Mouse (Mus musculus) neural tube, embryonic 15.5 days (tissue): ENCODE results near the gene Ywhag. TPM values are rescaled to one million over a fixed set of nuclear protein-coding genes. Genes with fewer than 3 reads are reported as not detected.

Experiments used
- ATAC-seq: fragments of 200-750 bp; cut with Nextera tagmentation; 2 replicates; pipeline ENCODE4 v1.8.0; 2017; ENCODE audit warnings: mild to moderate bottlenecking, moderate TSS enrichment, moderate library complexity; ENCODE audit not compliant: low FRiP score
- H3K27ac ChIP-seq: fragments of 300-500 bp; sonication (generic); replicated peaks from 2 replicates; pipeline ENCODE4 v1.5.1; 2015; ENCODE audit warnings: mild to moderate bottlenecking, inconsistent platforms
- H3K27me3 ChIP-seq: fragments of 300-500 bp; sonication (generic); replicated peaks from 2 replicates; pipeline ENCODE4 v1.6.1; 2015; ENCODE audit warnings: inconsistent platforms
- H3K36me3 ChIP-seq: fragments of 300-500 bp; sonication (generic); 2 replicates; pipeline ENCODE4 v1.6.1; 2015; ENCODE audit warnings: inconsistent platforms
- H3K4me1 ChIP-seq: fragments of 300-500 bp; sonication (generic); 2 replicates; pipeline ENCODE4 v1.6.1; 2015; ENCODE audit warnings: inconsistent platforms
- H3K4me2 ChIP-seq: fragments of 300-500 bp; sonication (generic); 2 replicates; pipeline ENCODE4 v1.6.1; 2015; ENCODE audit warnings: inconsistent platforms, mild to moderate bottlenecking, moderate library complexity
- H3K4me3 ChIP-seq: fragments of 300-500 bp; sonication (generic); replicated peaks from 2 replicates; pipeline ENCODE4 v1.5.1; 2015; ENCODE audit warnings: mild to moderate bottlenecking, inconsistent platforms
- H3K9ac ChIP-seq: fragments of 300-500 bp; sonication (generic); replicated peaks from 2 replicates; pipeline ENCODE4 v1.6.1; 2015; ENCODE audit warnings: mild to moderate bottlenecking, inconsistent platforms
- H3K9me3 ChIP-seq: fragments of 300-500 bp; sonication (generic); replicated peaks from 2 replicates; pipeline ENCODE4 v1.6.1; 2016; ENCODE audit warnings: inconsistent platforms
- WGBS: fragments of 180-500 bp; shearing (Covaris S2); methylation state at CpG from one replicate; pipeline ENCODE4 v1.1.7; 2015; ENCODE audit warnings: mixed read lengths; 5-methylcytosine and 5-hydroxymethylcytosine counted together
- polyA plus RNA-seq: library from polyadenylated mRNA; unstranded; fragments of >200 nt; fragmentation: Nextera tagmentation; extraction: Ambion mirVana; gene quantifications from 2 replicates; pipeline ENCODE4 v1.2.1, GENCODE M21; 2015

Ywhag gene
- 776 and 868 TPM in 2 replicates for polyA plus RNA-seq

DNA sequence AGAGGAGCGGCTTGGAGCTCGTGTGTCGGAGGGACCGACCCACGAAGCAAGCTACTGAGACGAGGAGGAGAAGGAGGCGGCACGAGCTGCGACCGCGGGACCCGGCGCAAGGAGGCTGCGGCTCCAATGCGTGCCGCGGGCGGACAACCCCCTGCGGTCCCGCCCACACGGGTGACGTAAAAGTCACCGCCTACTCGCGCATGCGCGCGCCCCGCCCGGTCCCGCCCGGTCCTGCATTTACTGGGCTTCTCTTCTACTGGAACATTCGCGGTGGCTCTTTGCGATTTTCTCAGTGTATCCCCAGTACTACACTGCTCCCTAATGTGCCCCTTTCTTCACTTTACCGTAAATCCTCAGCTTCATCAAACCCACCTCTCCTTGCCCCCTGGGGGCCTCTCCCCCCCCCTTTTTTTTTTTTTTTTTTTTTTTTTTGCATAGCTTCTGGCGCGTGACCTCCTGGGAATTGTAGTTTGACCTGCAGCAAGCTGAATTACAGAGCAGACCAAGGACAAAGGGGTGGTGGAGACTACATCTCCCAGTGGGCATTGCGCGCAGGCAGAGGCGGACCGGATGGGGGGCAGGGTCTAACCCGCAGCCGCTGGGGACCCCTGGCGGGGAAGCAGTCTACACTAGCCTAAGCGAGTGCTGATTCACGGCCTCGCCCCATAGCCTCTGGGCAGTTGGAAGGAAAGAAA is at the start of gene Ywhag:
Gene Ywhag (minus strand): TSS at position 136 of the 695 bp plus-strand sequence.
- H3K27me3 ChIP-seq, result no peaks in the 10 kb centered on the region
- peak within 1 kb of the TSS; percentile 92 for H3K4me3 ChIP-seq
- ATAC-seq, result peak; percentile 93
- peak within 1 kb of the TSS; percentile 56 for H3K4me2 ChIP-seq
- 0% methylated on average over 46 of the region's 48 CpGs for WGBS
- peaks cover 21% of the 10 kb centered on the region for H3K36me3 ChIP-seq
- H3K9me3 ChIP-seq, result no peaks in the 10 kb centered on the region
- peak within 1 kb of the TSS; percentile 99 for H3K27ac ChIP-seq
- peaks cover 34% of the 10 kb centered on the region for H3K4me1 ChIP-seq
- peak within 1 kb of the TSS; percentile 91 for H3K9ac ChIP-seq

DNA sequence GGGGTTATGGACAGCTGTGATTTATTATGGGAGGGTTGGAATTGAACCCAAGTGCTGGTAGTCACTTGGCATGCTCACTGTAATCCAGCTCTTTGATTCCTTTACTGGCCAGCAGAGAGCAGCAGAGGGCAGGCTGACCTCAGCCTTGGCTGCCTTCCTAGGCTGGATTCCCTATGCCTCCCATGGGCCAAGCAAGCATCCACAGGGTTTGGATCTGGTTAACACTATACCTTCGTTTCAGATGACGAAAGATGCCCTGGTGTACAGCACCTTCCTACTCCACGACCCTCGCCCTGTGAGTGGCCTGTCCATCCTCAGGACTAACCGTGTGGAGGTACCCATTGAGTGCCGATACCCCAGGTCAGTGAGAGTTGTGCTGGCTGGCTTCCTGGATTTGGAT is 48.0 kb upstream of the Ywhag start:
- no peak for ATAC-seq
- Histone ChIP-seq H3K27ac (no peak overlapping the region), H3K4me1 (no peaks in the 10 kb centered on the region), H3K9me3 (no peaks in the 10 kb centered on the region), H3K4me2 (no peak overlapping the region), H3K36me3 (no peaks in the 10 kb centered on the region), H3K9ac (no peak overlapping the region), H3K4me3 (no peak overlapping the region), H3K27me3 (0 out of 2 replicates have a peak, but pooled peaks cover 3% of the 10 kb centered on the region)
- 38% methylated on average over 6 of the region's 6 CpGs for whole genome bisulfite sequencing

DNA sequence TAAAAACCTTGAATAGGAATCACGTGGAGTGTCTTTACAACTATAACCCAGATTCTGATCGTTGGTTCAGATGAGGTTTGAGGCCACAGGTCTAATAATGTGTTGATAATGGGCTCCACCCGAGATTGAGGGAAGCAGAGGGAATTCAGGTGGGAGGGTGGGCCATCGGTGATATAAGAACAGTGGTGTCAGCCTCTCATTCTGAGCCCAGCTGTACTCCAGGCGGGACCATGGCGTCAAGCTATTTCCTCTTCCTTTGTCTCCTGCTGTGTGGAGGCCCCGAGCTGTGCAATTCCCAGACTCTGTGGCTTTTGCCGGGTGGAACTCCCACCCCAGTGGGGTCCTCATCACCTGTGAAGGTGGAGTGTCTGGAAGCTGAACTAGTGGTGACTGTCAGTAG is 45.5 kb upstream of the Ywhag start, which contains the start of gene Zp3:
Gene Zp3 (plus strand): TSS at position 196 of the 400 bp plus-strand sequence.
- Histone ChIP-seq H3K9ac (no peak within 1 kb of the TSS), H3K36me3 (no peaks in the 10 kb centered on the region), H3K9me3 (no peaks in the 10 kb centered on the region), H3K4me3 (no peak within 1 kb of the TSS), H3K4me1 (no peaks in the 10 kb centered on the region), H3K27me3 (0 out of 2 replicates have a peak, but pooled peaks cover 3% of the 10 kb centered on the region), H3K27ac (no peak within 1 kb of the TSS), H3K4me2 (no peak within 1 kb of the TSS)
- no peak for ATAC-seq
- 66% methylated on average over 8 of the region's 8 CpGs for WGBS

DNA sequence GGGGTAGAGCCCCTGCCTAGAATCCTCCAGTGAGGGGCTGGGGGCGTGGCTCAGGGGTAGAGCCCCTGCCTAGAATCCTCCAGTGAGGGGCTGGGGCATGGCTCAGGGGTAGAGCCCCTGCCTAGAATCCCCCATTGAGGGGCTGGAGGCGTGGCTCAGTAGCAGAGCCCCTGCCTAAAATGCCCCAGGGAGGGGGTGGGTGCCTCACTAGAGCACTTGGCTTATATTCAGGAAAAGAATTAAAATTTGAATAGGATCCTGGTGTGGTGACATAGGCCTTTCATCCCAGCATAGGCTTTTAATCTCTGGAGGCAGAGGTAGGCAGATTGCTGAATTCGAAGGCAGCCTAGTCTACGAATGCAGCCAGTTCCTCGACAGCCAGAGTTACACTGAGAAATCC is 45.0 kb upstream of the Ywhag start:
- no peak for ATAC-seq
- Histone ChIP-seq H3K4me1 (no peaks in the 10 kb centered on the region), H3K27me3 (0 out of 2 replicates have a peak, but pooled peaks cover 3% of the 10 kb centered on the region), H3K4me2 (no peak overlapping the region), H3K9me3 (no peaks in the 10 kb centered on the region), H3K27ac (no peak overlapping the region), H3K36me3 (no peaks in the 10 kb centered on the region), H3K9ac (no peak overlapping the region), H3K4me3 (no peak overlapping the region)
- WGBS, result 80% methylated on average over 5 of the region's 5 CpGs

DNA sequence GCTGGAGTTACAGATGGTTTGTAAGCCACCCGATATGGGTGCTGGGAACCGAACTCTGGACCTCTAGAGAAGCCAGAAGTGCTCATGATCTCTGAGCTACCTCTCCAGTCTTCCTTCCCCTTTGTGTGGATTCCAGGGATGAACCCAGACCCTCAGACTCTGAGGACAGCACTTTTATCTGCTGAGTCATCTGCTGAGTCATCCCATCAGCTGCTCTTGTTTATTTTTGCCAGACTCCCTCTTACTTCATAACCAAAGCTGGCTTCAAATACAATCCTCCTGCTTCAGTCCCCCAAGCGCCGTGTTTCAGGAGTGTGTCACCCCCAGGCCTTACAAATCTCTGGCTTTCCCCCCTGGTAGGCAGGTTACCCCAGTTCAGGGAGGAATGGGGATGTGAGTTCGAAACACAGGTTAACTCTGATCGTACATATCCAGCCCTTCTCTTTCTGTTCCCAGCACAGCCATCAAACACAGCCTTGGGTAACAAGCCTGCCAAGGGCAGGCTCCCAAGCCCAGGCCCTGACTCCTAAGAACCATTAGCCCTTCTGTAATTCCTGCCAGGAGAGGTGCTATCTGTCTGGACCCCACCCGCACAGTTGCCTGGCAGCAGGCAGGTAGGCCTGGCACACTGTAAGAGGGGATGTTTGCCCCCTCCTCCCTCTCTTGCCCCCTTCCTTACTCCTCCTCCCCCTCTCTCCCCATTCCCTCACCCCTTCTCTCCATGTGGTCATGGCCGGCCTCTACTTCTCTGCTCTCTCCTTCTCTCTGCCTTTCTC is 41.7 kb upstream of the Ywhag start:
- no peaks in the 10 kb centered on the region for H3K27me3 ChIP-seq
- no peak for ATAC-seq
- no peaks in the 10 kb centered on the region for H3K36me3 ChIP-seq
- H3K4me2 ChIP-seq, result no peak overlapping the region
- no peaks in the 10 kb centered on the region for H3K9me3 ChIP-seq
- H3K9ac ChIP-seq, result no peak overlapping the region
- no peak overlapping the region for H3K27ac ChIP-seq
- no peaks in the 10 kb centered on the region for H3K4me1 ChIP-seq
- no peak overlapping the region for H3K4me3 ChIP-seq
- WGBS, result 92% methylated on average over 8 of the region's 8 CpGs

DNA sequence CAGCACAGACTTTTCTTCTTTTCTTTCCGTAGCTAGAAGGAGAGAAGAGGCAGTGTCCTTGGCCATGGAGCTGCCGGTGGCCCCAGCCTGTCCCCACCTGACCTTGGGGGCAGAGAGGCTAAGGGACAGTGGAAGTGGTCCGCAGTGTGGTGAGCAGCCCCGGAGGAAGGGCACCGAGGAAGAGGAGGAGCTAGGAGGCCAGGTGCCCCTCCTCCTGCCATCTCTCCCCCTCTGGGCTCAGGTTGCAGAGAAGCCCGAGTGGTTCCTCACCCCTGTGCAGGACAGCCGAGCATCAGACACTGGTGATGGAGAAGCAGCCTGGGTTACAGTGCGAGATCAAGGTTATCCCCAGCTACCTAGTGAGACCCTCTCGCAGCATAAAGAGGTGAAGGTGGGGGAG is 39.9 kb upstream of the Ywhag start, which contains the start of gene Ssc4d:
Gene Ssc4d (minus strand): TSS at position 167 of the 400 bp plus-strand sequence.
- no peak for ATAC-seq
- Histone ChIP-seq H3K4me1 (no peaks in the 10 kb centered on the region), H3K27me3 (no peaks in the 10 kb centered on the region), H3K9me3 (no peaks in the 10 kb centered on the region), H3K27ac (no peak within 1 kb of the TSS), H3K36me3 (no peaks in the 10 kb centered on the region), H3K4me2 (no peak within 1 kb of the TSS), H3K9ac (no peak within 1 kb of the TSS), H3K4me3 (no peak within 1 kb of the TSS)
- WGBS, result 23% methylated on average over 9 of the region's 9 CpGs

DNA sequence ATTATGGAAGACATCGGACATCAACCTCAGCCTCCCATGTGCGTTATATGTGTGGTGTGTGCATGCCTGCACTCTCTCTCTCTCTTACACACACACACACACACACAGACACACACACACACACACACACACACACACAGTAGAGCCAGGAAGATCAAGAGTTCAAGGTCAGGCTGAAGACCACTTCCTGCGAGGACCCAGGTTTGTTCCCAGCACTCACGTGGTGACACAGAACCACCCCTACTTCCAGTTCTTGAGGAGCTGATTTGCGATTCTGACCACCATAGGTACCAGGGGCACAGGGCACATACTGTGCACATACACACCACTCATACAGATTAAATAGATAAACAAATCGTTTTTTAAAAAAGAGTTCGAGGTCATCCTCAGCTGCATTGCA is 37.5 kb upstream of the Ywhag start:
- no peak overlapping the region for H3K27ac ChIP-seq
- no peak overlapping the region for H3K9ac ChIP-seq
- H3K4me2 ChIP-seq, result no peak overlapping the region
- H3K4me3 ChIP-seq, result no peak overlapping the region
- no peaks in the 10 kb centered on the region for H3K36me3 ChIP-seq
- ATAC-seq, result no peak
- WGBS, result 87% methylated on average over 7 of the region's 7 CpGs
- H3K9me3 ChIP-seq, result no peaks in the 10 kb centered on the region
- H3K27me3 ChIP-seq, result no peaks in the 10 kb centered on the region
- no peaks in the 10 kb centered on the region for H3K4me1 ChIP-seq

DNA sequence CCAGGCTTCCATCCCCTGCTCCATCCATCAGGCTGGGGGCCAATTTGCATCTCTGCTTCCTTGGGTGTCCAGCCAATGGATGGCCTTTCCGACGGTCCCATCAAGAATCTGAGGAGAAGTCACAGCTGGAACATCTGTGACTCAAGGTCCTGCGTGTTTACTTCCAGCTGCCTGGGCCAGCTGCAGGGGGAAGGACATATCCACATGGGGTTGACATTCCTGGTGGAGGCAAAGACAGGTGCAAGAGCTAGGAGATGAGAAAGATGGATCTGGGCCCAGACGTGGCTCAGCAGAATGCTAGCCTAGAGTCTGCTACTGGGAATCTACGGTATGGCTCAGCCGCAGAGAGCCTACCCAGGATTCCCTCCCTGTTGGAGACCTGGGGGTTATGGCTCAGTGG is 35.8 kb upstream of the Ywhag start:
- Histone ChIP-seq H3K9me3 (no peaks in the 10 kb centered on the region), H3K4me2 (no peak overlapping the region), H3K4me3 (no peak overlapping the region), H3K36me3 (no peaks in the 10 kb centered on the region), H3K9ac (no peak overlapping the region), H3K4me1 (peaks cover 4% of the 10 kb centered on the region; the same call in 1 of the 2 replicates), H3K27me3 (no peaks in the 10 kb centered on the region), H3K27ac (no peak overlapping the region)
- ATAC-seq, result no peak
- WGBS, result 79% methylated on average over 6 of the region's 6 CpGs

DNA sequence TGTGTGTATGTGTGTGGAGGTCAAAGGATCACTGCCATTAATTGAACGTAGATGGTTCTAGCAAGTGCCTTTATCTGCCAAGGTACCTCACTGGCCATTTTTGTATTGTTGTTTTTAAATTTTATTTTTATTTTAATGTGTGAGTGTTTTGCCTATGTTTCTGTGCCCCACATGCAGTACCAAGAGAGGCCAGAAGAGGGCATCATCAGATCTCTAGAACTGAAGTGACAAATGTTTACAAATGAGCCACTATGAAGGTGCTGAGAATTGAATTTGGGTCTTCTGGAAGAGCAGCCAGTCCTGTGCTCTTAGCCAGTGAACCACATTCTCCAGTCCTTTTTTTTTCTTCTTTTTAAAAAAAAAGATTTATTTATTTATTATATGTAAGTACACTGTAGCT is 34.4 kb upstream of the Ywhag start:
- peaks cover 4% of the 10 kb centered on the region; the same call in 1 of the 2 replicates for H3K4me1 ChIP-seq
- H3K9ac ChIP-seq, result no peak overlapping the region
- no peak overlapping the region for H3K27ac ChIP-seq
- H3K9me3 ChIP-seq, result no peaks in the 10 kb centered on the region
- H3K4me3 ChIP-seq, result no peak overlapping the region
- ATAC-seq, result no peak
- H3K27me3 ChIP-seq, result no peaks in the 10 kb centered on the region
- WGBS, result 72% methylated on average over 1 of the region's 1 CpGs
- H3K4me2 ChIP-seq, result no peak overlapping the region
- no peaks in the 10 kb centered on the region for H3K36me3 ChIP-seq

DNA sequence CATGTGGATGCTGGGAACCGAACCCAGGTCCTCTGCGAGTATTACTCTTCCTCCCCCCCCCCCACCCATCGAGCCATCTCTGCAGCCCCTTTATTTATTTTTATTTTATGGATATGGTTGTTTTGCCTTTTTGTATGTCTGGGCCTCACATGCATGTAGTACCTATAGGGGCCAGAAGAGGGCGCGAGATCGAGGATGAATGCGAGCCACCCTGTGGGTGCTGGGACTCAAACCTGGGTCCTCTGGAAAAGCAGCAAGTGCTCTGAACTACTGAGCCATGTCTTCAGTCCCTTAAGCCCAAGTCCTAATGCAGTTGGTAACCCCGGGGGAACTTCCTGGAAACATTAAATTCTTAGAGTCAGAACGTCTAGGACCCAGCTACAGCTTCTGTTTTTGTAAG is 32.5 kb upstream of the Ywhag start:
- 67% methylated on average over 9 of the region's 9 CpGs for WGBS

DNA sequence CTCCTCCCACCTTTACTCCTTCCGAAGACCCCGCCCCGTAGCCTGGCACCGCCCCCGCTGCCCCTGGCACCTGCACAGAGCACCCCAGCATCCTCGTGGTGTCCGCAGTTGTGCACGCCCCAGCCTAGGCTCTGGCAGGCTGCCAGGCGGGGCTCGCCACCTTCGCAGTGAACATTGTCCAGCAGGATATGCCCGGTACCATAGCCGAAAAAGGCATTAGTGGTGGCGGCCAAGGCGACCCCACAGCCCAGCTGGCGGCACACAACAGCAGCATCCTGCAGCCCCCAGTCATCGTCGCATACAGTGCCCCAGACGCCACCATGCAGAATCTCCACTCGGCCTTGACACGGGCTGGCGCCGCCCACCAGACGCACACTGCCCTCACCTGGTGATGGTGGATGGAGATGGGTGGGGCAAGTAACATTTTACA is 31.1 kb upstream of the Ywhag start:
- H3K27ac ChIP-seq, result no peak overlapping the region
- H3K4me2 ChIP-seq, result peak overlapping the region; percentile 47
- ATAC-seq, result no peak
- no peaks in the 10 kb centered on the region for H3K36me3 ChIP-seq
- H3K4me3 ChIP-seq, result peak overlapping the region; percentile 7; the same call in 1 of the 2 replicates
- no peak overlapping the region for H3K9ac ChIP-seq
- H3K4me1 ChIP-seq, result peaks cover 17% of the 10 kb centered on the region
- H3K27me3 ChIP-seq, result no peaks in the 10 kb centered on the region
- H3K9me3 ChIP-seq, result no peaks in the 10 kb centered on the region
- 13% methylated on average over 24 of the region's 24 CpGs for WGBS

More for the DNA sequence above, 32.5 kb upstream of the Ywhag start:
- Histone ChIP-seq H3K4me1 (peaks cover 12% of the 10 kb centered on the region), H3K27me3 (no peaks in the 10 kb centered on the region), H3K9me3 (no peaks in the 10 kb centered on the region), H3K36me3 (no peaks in the 10 kb centered on the region), H3K4me2 (no peak overlapping the region), H3K4me3 (no peak overlapping the region), H3K9ac (no peak overlapping the region), H3K27ac (no peak overlapping the region)
- no peak for ATAC-seq

DNA sequence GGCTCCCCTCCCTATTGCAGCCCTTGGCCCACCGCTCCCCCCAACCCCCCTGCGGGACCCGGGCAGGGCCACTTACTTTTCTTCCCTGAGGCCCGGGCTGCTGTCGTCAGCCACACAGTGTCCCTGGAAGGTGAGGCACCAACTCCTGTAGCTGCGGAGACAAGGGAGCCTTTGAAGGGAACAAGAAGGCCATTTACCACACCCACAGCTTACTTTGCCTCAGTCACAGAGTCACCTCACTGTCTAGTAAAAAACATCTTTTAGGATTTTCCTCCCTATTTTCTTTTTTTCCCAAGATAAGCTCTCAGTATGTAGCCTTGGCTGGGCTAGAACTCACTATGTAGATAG is 28.8 kb upstream of the Ywhag start:
- ATAC-seq, result no peak
- Histone ChIP-seq H3K4me3 (peak overlapping the region; percentile 57), H3K9me3 (no peaks in the 10 kb centered on the region), H3K36me3 (no peaks in the 10 kb centered on the region), H3K27me3 (no peaks in the 10 kb centered on the region), H3K4me2 (peak overlapping the region; percentile 94), H3K4me1 (peaks cover 17% of the 10 kb centered on the region), H3K9ac (peak overlapping the region; percentile 83), H3K27ac (peak overlapping the region; percentile 98)
- 1% methylated on average over 6 of the region's 6 CpGs for WGBS
